Mouse (Mus musculus): ENCODE data around the gene Isyna1. TPM values are rescaled to one million over a fixed set of nuclear protein-coding genes. Genes with fewer than 3 reads are reported as not detected.
A peak's percentile ranks its signal among the peaks of the same experiment; 100 is the strongest.

Gene Isyna1
- polyA plus RNA-seq, 1 experiment from 2014 or later, result 107 TPM

- ATAC-seq (ENCODE audit: low FRiP score, low read depth), result no peak
- Histone ChIP-seq H3K4me2 (replicated peaks) (peak overlapping the region; percentile 90), H3K36me3 (peaks cover 10% of the 10 kb centered on the region; the same call in 1 of the 2 replicates), H3K9ac (replicated peaks) (peak overlapping the region; percentile 87), H3K9me3 (no peaks in the 10 kb centered on the region), H3K4me3 (peak overlapping the region; percentile 81), H3K27ac (replicated peaks) (0 out of 2 replicates have a peak overlapping the region, but pooled peaks have one; percentile 1), H3K27me3 (peaks cover 5% of the 10 kb centered on the region), H3K4me1 (peaks cover 70% of the 10 kb centered on the region)
- 70% methylated on average over 18 of the region's 18 CpGs for WGBS
These were observed 12.8 kb downstream of the Isyna1 start for GRCm38 (mm10) chr8:70606780-70607602.

GRCm38 (mm10) chr8:70607603-70607897 lies 13.4 kb downstream of the Isyna1 start:
- Histone ChIP-seq H3K9me3 (no peaks in the 10 kb centered on the region), H3K27ac (replicated peaks) (no peak overlapping the region), H3K36me3 (peaks cover 5% of the 10 kb centered on the region; the same call in 1 of the 2 replicates), H3K27me3 (peaks cover 5% of the 10 kb centered on the region), H3K4me3 (peak overlapping the region; percentile 81), H3K4me2 (replicated peaks) (peak overlapping the region; percentile 90), H3K9ac (replicated peaks) (peak overlapping the region; percentile 87), H3K4me1 (peaks cover 70% of the 10 kb centered on the region)
- WGBS, result 26% methylated on average over 6 of the region's 6 CpGs
- no peak for ATAC-seq (ENCODE audit: low FRiP score, low read depth)

- Histone ChIP-seq H3K9ac (replicated peaks) (peak overlapping the region; percentile 87), H3K4me2 (replicated peaks) (peak overlapping the region; percentile 90), H3K27ac (replicated peaks) (peak overlapping the region; percentile 93), H3K9me3 (no peaks in the 10 kb centered on the region), H3K36me3 (no peaks in the 10 kb centered on the region), H3K4me1 (peaks cover 70% of the 10 kb centered on the region), H3K27me3 (peaks cover 5% of the 10 kb centered on the region), H3K4me3 (peak overlapping the region; percentile 81)
- no peak for ATAC-seq (ENCODE audit: low FRiP score, low read depth)
- 2% methylated on average over 82 of the region's 84 CpGs for WGBS
These were observed 13.9 kb downstream of the Isyna1 start for GRCm38 (mm10) chr8:70607898-70608748.

- H3K27ac ChIP-seq (replicated peaks), result peak within 1 kb of the TSS; percentile 93
- WGBS, result 5% methylated on average over 26 of the region's 26 CpGs
- H3K4me2 ChIP-seq (replicated peaks), result peak within 1 kb of the TSS; percentile 90
- H3K4me1 ChIP-seq, result peaks cover 65% of the 10 kb centered on the region
- peaks cover 5% of the 10 kb centered on the region for H3K27me3 ChIP-seq
- no peaks in the 10 kb centered on the region for H3K36me3 ChIP-seq
- no peak; the same call in 1 of the 2 replicates for ATAC-seq (ENCODE audit: low FRiP score, low read depth)
- H3K9ac ChIP-seq (replicated peaks), result peak within 1 kb of the TSS; percentile 87
- H3K9me3 ChIP-seq, result no peaks in the 10 kb centered on the region
- H3K4me3 ChIP-seq, result peak within 1 kb of the TSS; percentile 81
These were observed 14.7 kb downstream of the Isyna1 start, which contains the start of gene Ssbp4 for GRCm38 (mm10) chr8:70608749-70609367. Gene Ssbp4 (minus strand): TSS chr8:70608872.

- H3K36me3 ChIP-seq, result no peaks in the 10 kb centered on the region
- H3K27me3 ChIP-seq, result peaks cover 5% of the 10 kb centered on the region
- peak; percentile 61 for ATAC-seq (ENCODE audit: low FRiP score, low read depth)
- H3K4me2 ChIP-seq (replicated peaks), result peak overlapping the region; percentile 90
- H3K4me3 ChIP-seq, result peak overlapping the region; percentile 49
- 2% methylated on average over 38 of the region's 39 CpGs for WGBS
- peaks cover 60% of the 10 kb centered on the region for H3K4me1 ChIP-seq
- peak overlapping the region; percentile 93 for H3K27ac ChIP-seq (replicated peaks)
- H3K9me3 ChIP-seq, result no peaks in the 10 kb centered on the region
- H3K9ac ChIP-seq (replicated peaks), result peak overlapping the region; percentile 59
These were observed 15.2 kb downstream of the Isyna1 start for GRCm38 (mm10) chr8:70609368-70609848.

GRCm38 (mm10) chr8:70609849-70610795 lies 15.9 kb downstream of the Isyna1 start:
- Histone ChIP-seq H3K4me3 (peak overlapping the region; percentile 49), H3K9ac (replicated peaks) (peak overlapping the region; percentile 59), H3K27me3 (peaks cover 5% of the 10 kb centered on the region), H3K27ac (replicated peaks) (peak overlapping the region; percentile 93), H3K9me3 (no peaks in the 10 kb centered on the region), H3K4me1 (peaks cover 53% of the 10 kb centered on the region), H3K4me2 (replicated peaks) (peak overlapping the region; percentile 90), H3K36me3 (no peaks in the 10 kb centered on the region)
- WGBS, result under 1% methylated on average over 39 of the region's 45 CpGs
- ATAC-seq (ENCODE audit: low FRiP score, low read depth), result peak; percentile 57

- no peaks in the 10 kb centered on the region for H3K36me3 ChIP-seq
- H3K4me2 ChIP-seq (replicated peaks), result peak overlapping the region; percentile 90
- peak overlapping the region; percentile 26; the same call in 1 of the 2 replicates for H3K27ac ChIP-seq (replicated peaks)
- H3K9me3 ChIP-seq, result no peaks in the 10 kb centered on the region
- peaks cover 5% of the 10 kb centered on the region for H3K27me3 ChIP-seq
- peak overlapping the region; percentile 49 for H3K4me3 ChIP-seq
- WGBS, result under 1% methylated on average over 54 of the region's 54 CpGs
- peaks cover 47% of the 10 kb centered on the region for H3K4me1 ChIP-seq
- H3K9ac ChIP-seq (replicated peaks), result peak overlapping the region; percentile 59
- no peak for ATAC-seq (ENCODE audit: low FRiP score, low read depth)
These were observed 16.9 kb downstream of the Isyna1 start for GRCm38 (mm10) chr8:70610796-70611771.

- Histone ChIP-seq H3K27me3 (peaks cover 5% of the 10 kb centered on the region), H3K4me3 (peak overlapping the region; percentile 49), H3K9me3 (no peaks in the 10 kb centered on the region), H3K36me3 (no peaks in the 10 kb centered on the region), H3K9ac (replicated peaks) (no peak overlapping the region), H3K4me2 (replicated peaks) (peak overlapping the region; percentile 90), H3K4me1 (peaks cover 46% of the 10 kb centered on the region), H3K27ac (replicated peaks) (0 out of 2 replicates have a peak overlapping the region, but pooled peaks have one; percentile 2)
- ATAC-seq (ENCODE audit: low FRiP score, low read depth), result no peak
- WGBS, result under 1% methylated on average over 6 of the region's 6 CpGs
These were observed 17.7 kb downstream of the Isyna1 start for GRCm38 (mm10) chr8:70611849-70612248.

GRCm38 (mm10) chr8:70613763-70614162 lies 19.6 kb downstream of the Isyna1 start:
- H3K36me3 ChIP-seq, result no peaks in the 10 kb centered on the region
- no peak overlapping the region for H3K9ac ChIP-seq (replicated peaks)
- no peak overlapping the region for H3K27ac ChIP-seq (replicated peaks)
- H3K4me3 ChIP-seq, result no peak overlapping the region
- H3K4me2 ChIP-seq (replicated peaks), result no peak overlapping the region
- peaks cover 5% of the 10 kb centered on the region; the same call in 1 of the 2 replicates for H3K27me3 ChIP-seq
- peaks cover 35% of the 10 kb centered on the region for H3K4me1 ChIP-seq
- H3K9me3 ChIP-seq, result no peaks in the 10 kb centered on the region
- no peak for ATAC-seq (ENCODE audit: low FRiP score, low read depth)
- whole genome bisulfite sequencing, result 69% methylated on average over 1 of the region's 1 CpGs

- peaks cover 33% of the 10 kb centered on the region for H3K4me1 ChIP-seq
These were observed 20.3 kb downstream of the Isyna1 start for GRCm38 (mm10) chr8:70614469-70614868.

More at GRCm38 (mm10) chr8:70614469-70614868, 20.3 kb downstream of the Isyna1 start:
- peaks cover 5% of the 10 kb centered on the region; the same call in 1 of the 2 replicates for H3K27me3 ChIP-seq
- no peak overlapping the region for H3K4me2 ChIP-seq (replicated peaks)
- ATAC-seq (ENCODE audit: low FRiP score, low read depth), result no peak
- H3K4me3 ChIP-seq, result no peak overlapping the region
- no peaks in the 10 kb centered on the region for H3K36me3 ChIP-seq
- 84% methylated on average over 5 of the region's 5 CpGs for WGBS
- H3K9ac ChIP-seq (replicated peaks), result no peak overlapping the region
- H3K27ac ChIP-seq (replicated peaks), result no peak overlapping the region
- H3K9me3 ChIP-seq, result no peaks in the 10 kb centered on the region

Measured in midbrain, embryonic 12.5 days (tissue).